Mouse (Mus musculus) T-helper 17 cell (primary cell): ENCODE results near the gene Cyb5r3.

Source experiments
- in situ Hi-C, 2 experiments: fragments of 300-600 bp; cut with MboI, MseI; formaldehyde crosslinking; loops; 1 replicate in 1 of 2; 2 replicates in 1 of 2; pipeline ENCODE4 v1.15.1; 2025; ENCODE audit warnings: high pct_unique_total_duplicates in 2 of 2

Cyb5r3 gene

DNA sequence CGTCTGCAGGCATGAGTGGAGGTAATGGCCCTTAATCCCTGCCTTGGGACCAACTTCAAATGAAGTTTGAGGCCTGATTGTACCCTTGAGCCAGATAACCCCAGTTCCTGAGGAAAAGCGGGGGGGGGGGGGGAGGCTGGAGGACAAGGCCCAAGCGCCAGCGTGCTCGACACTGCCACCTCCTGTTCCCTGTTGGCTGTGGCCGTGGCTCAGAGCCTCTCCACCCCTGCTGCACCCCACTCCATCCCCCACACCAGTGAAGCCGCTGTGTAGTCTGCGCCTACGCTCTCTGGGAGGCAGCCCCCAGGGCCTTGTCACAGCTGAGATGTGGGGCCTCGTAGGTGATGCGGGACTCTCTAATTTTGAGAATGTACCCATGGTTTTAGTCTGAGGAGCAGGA is 59.5 kb downstream of the Cyb5r3 start:
- in situ Hi-C loops, result loop anchor here in 1 of 2 experiments (25.0 kb wide), 2 partner anchors 1074 to 1251 kb away; partner anchors contain the start of genes Aco2, Phf5a, Samm50 and Tob2

DNA sequence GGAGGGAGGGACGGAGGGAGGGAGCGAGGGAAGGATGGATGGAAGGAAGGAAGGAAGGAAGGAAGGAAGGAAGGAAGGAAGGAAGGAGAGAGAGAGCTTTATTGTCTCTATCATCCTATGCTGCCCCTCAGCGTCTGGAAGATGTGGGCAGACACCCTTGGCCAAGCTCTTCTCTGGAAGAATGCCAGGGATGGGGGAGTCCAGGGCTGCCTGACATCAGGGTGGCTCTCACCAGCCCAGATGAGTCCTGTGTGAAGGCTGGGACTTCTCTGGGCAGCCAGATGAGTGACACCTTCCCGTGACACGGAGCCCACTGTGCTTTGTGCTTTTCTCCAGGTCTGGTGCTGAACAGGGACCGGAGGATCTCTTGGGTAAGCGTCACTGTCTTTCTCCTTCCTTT is 60.5 kb downstream of the Cyb5r3 start:
- in situ Hi-C loops, result loop anchor here in 1 of 2 experiments (25.0 kb wide), 2 partner anchors 1075 to 1250 kb away; partner anchors contain the start of genes Aco2, Phf5a, Samm50 and Tob2

DNA sequence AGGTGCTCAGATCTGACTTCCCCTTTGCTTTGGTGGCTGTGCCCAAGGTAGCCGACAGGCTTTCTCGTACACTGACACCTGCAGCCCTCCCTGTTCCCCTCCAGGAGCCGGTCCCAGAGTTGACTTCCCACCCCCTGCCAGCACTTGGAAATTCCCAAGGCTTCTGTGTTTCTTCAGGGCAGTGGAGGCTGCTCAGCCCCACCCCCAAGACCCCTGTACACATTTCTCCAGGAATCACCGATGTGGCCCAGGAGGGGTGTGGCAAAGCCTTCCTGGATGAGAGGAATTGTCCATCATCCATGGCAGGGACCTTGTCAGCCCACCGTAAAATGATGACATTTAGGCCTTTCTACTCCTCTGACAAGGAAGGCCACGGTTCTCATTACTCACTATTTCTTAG is 61.1 kb downstream of the Cyb5r3 start:
- in situ Hi-C loops, result loop anchor here in 1 of 2 experiments (25.0 kb wide), 2 partner anchors 1076 to 1249 kb away; partner anchors contain the start of genes Aco2, Phf5a, Samm50 and Tob2

DNA sequence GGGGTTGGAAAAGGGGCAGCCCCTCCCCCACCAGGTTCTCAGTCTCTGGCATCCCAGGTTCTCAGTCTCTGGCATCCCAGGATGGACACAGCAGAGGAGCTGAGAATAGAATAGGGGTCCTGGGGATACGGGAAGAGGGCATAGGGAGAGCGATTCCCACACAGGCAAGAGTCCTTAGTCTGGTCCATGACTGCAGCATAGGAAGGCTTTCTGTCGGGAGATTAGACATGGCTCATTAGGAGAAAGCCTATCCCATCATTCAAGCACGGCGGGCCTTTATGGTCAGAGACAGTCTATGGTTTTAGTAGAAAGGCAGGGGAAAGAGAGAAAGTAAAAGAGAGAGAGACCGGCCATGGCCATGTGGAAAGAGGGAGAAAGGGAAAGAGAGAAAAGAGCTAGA is 64.6 kb downstream of the Cyb5r3 start:
- in situ Hi-C loops, result loop anchor here in 1 of 2 experiments (25.0 kb wide), 2 partner anchors 1079 to 1246 kb away; partner anchors contain the start of genes Aco2, Phf5a, Samm50 and Tob2

DNA sequence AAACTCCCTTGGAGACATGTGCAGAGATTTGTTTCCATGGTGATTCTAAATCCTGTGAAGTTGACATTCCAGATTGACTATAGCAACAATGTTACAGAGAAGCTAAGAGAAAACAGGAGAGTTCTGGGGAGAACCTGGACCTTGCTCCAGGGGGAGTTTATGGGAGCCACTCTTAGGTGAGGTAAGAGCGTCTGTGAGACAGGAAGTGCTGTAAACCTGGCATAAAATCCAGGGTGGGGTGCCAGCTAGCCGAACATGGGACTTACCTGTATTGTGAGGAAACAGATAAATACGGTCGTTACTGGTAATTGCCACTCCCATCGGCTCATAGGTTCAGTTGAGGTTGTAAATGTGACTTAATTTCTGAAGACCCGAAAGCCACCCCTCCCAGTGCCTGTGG is 66.0 kb downstream of the Cyb5r3 start:
- in situ Hi-C loops, result loop anchor here in 1 of 2 experiments (25.0 kb wide), 2 partner anchors 1081 to 1244 kb away; partner anchors contain the start of genes Aco2, Phf5a, Samm50 and Tob2
